Mouse (Mus musculus): Measurements from ENCODE around the gene Gls. TPM values are rescaled to one million over a fixed set of nuclear protein-coding genes. Genes with fewer than 3 reads are reported as not detected.
A peak's percentile ranks its signal among the peaks of the same experiment; 100 is the strongest.

The Gls gene
- polyA plus RNA-seq, 1 experiment = 25.4 TPM

GRCm38 (mm10) chr1:52124818-52125217, 108.2 kb downstream of the Gls start:
- peak; percentile 51 for DNase-seq (ENCODE audit: low read depth)

GRCm38 (mm10) chr1:52121052-52121451, 112.0 kb downstream of the Gls start:
- DNase-seq (ENCODE audit: low read depth) = no peak

DNA sequence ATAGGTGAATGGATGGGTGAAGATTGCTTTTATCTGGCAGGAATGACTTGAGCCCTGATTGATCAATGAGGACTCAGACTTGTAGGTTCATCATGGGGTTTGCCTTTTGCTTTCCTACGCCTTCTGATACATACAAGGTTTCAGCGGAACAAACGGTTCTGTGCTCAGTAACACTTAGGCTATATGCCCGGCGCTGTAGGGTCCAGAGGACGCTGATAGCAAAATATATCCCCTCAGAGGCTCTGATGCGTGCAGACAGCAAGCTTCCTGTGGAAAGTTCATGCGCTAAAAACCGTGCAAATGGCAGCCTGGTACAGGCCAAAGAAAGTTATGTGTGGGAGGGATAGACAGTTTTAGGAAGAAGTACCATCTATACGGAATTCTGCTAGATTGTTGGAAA, 112.8 kb downstream of the Gls start:
- no peak for DNase-seq (ENCODE audit: low read depth)

DNA sequence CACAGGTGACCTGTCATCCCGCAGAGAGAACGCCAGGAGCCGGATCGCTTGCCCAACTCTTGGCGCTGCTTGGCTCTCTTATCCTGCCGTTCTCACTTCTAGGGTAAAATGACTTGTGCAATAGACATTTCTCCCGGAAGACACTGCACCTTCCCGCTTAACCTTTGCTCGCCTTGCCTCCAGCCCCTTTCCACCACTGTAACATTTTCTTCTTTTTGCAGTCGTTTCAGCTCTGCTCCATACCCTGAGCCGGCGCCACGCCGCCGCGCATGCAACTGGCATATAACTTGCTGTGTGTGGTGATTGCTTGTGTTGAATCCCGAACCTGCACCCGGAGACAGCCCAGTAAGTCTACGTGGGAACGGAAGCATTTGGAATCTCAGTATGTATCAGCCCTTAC, 113.3 kb downstream of the Gls start:
- peak; percentile 22 for DNase-seq (ENCODE audit: low read depth)

- peak; percentile 33 for DNase-seq (ENCODE audit: low read depth)
These were observed 114.0 kb downstream of the Gls start, which contains the start of gene Stat1 for GRCm38 (mm10) chr1:52118860-52119591. Stat1 (plus strand) TSS chr1:52119440.

GRCm38 (mm10) chr1:52117777-52118176, 115.3 kb downstream of the Gls start:
- DNase-seq (ENCODE audit: low read depth) = no peak

DNA sequence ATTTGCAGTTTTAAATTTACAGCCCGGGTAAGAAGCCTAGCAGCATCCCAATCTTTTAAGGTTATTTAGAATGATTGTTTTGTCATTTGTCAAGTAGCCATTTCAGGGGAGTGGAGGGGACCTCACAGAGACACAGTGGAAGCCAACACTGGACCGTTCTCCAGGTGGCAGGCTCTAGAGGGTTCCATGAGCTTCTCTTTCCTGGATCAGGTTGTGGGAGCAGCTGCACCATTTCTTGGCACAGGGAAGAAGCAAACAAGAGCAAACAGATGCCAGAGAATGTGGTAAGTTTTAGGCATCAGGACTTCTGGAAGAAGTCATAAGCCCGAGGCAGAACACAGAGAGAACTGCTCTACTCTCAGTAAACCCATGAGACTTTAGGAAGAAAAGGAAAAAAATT, 116.6 kb downstream of the Gls start:
- DNase-seq (ENCODE audit: low read depth) = no peak

- peak; percentile 41 for DNase-seq (ENCODE audit: low read depth)
These were observed 119.4 kb downstream of the Gls start for GRCm38 (mm10) chr1:52113666-52114069.

Other genes starting within 250 kb of the Gls start
- 0.53 and 0.89 TPM in 2 replicates for gene Stat4, start 246.1 kb downstream of the Gls start, polyA plus RNA-seq (2012; rRNA removed)
- gene Stat1, start 113.8 kb downstream of the Gls start, polyA plus RNA-seq (2012; rRNA removed) = 37.1 and 40.0 TPM in 2 replicates